Mouse (Mus musculus) CH12.LX (cell line): Measurements from ENCODE around the gene Dhx38.

Source experiments
- CTCF ChIP-seq, 2 experiments: IDR thresholded peaks in 1 of 2; conservative IDR thresholded peaks in 1 of 2; 2 replicates each; pipeline ENCODE4 v1.5.1; 2011 to 2012; ENCODE audit warnings: low read depth in 2 of 2, low read length in 2 of 2, improper control_type of control experiment in 1 of 2, inconsistent platforms in 1 of 2, mild to moderate bottlenecking in 1 of 2, moderate library complexity in 1 of 2
- EP300 ChIP-seq: IDR thresholded peaks from 2 replicates; pipeline ENCODE4 v1.6.1; 2011; ENCODE audit warnings: low read length, improper control_type of control experiment
- MAZ ChIP-seq: IDR thresholded peaks from 2 replicates; pipeline ENCODE4 v1.6.1; 2012; ENCODE audit warnings: low read depth, mild to moderate bottlenecking, inconsistent platforms, low read length, improper control_type of control experiment, moderate library complexity
- UBTF ChIP-seq: IDR thresholded peaks from 2 replicates; pipeline ENCODE4 v1.6.1; 2012; ENCODE audit warnings: low read depth, mild to moderate bottlenecking, inconsistent platforms, low read length, improper control_type of control experiment, moderate library complexity
- ZNF384 ChIP-seq: IDR thresholded peaks from 2 replicates; pipeline ENCODE4 v1.6.1; 2012; ENCODE audit warnings: low read depth, low read length, improper control_type of control experiment, inconsistent platforms

GRCm38 (mm10) chr8:109590901-109591300 lies 25.2 kb upstream of the Dhx38 start:
- TF ChIP-seq MAZ (no peak), EP300 (no peak), ZNF384 (no peak), CTCF (conservative IDR thresholded peaks at IDR 0.05 in 1 of 2, IDR thresholded peaks at IDR 0.05 in 1 of 2; ENCODE audit: low read depth in 2 of 2, low read length in 2 of 2) (no peak), UBTF (no peak)
